Mouse (Mus musculus) liver, embryonic 14.5 days (tissue): ENCODE results near the gene Igsf6. TPM values are rescaled to one million over a fixed set of nuclear protein-coding genes. Genes with fewer than 3 reads are reported as not detected.

Source experiments
- ATAC-seq: fragments of 200-750 bp; cut with Nextera tagmentation; 2 replicates; pipeline ENCODE4 v1.8.0; 2017; ENCODE audit warnings: moderate number of reproducible peaks, mild to moderate bottlenecking, moderate library complexity; ENCODE audit not compliant: insufficient read depth
- DNase-seq, 3 experiments: peaks; one replicate each; pipeline ENCODE4 v3.0.0-alpha.2; 2012 to 2013; ENCODE audit warnings: low read depth in 3 of 3, low spot score in 3 of 3
- H3K27ac ChIP-seq: fragments of 300-500 bp; sonication (generic); 2 replicates; pipeline ENCODE4 v1.5.1; 2014; ENCODE audit warnings: moderate library complexity, mild to moderate bottlenecking, control low read depth, inconsistent platforms
- H3K27me3 ChIP-seq: fragments of 300-500 bp; sonication (generic); 2 replicates; pipeline ENCODE4 v1.6.1; 2014; ENCODE audit warnings: mild to moderate bottlenecking, low read length, moderate library complexity; ENCODE audit not compliant: control insufficient read depth, insufficient read depth
- H3K36me3 ChIP-seq: fragments of 300-500 bp; sonication (generic); replicated peaks from 2 replicates; pipeline ENCODE4 v1.6.1; 2014; ENCODE audit warnings: low read depth; ENCODE audit not compliant: control insufficient read depth, insufficient read depth
- H3K4me1 ChIP-seq, 2 experiments: fragments of 200-500 bp in 1 of 2; fragments of 300-500 bp in 1 of 2; sonication (generic) in 1 of 2; replicated peaks; 2 replicates each; pipeline ENCODE4 v1.6.1; 2012 to 2014; ENCODE audit warnings: antibody characterized with exemption in 1 of 2, inconsistent platforms in 1 of 2, low read length in 1 of 2; ENCODE audit not compliant: control insufficient read depth in 2 of 2, insufficient read depth in 2 of 2
- H3K4me2 ChIP-seq: fragments of 300-500 bp; sonication (generic); 2 replicates; pipeline ENCODE4 v1.6.1; 2014; ENCODE audit warnings: low read depth, mild to moderate bottlenecking, control low read depth, moderate library complexity
- H3K4me3 ChIP-seq, 2 experiments: fragments of 200-500 bp in 1 of 2; fragments of 300-500 bp in 1 of 2; sonication (generic) in 1 of 2; 2 replicates each; pipeline ENCODE4 v1.5.1; 2012 to 2014; ENCODE audit warnings: low read depth in 2 of 2, low read length in 2 of 2, mild to moderate bottlenecking in 2 of 2, control low read depth in 1 of 2, inconsistent platforms in 1 of 2, moderate library complexity in 1 of 2; ENCODE audit not compliant: insufficient read depth in 1 of 2
- H3K9ac ChIP-seq: fragments of 300-500 bp; sonication (generic); replicated peaks from 2 replicates; pipeline ENCODE4 v1.6.1; 2014; ENCODE audit warnings: mild to moderate bottlenecking, control low read depth, moderate library complexity
- H3K9me3 ChIP-seq: fragments of 300-500 bp; sonication (generic); 2 replicates; pipeline ENCODE4 v1.6.1; 2016; ENCODE audit warnings: low read length, mixed read lengths; ENCODE audit not compliant: control insufficient read depth
- CTCF ChIP-seq: IDR thresholded peaks from 2 replicates; pipeline ENCODE4 v1.5.1; 2016; ENCODE audit warnings: antibody characterized with exemption, low read depth, control low read depth
- EP300 ChIP-seq: IDR thresholded peaks from 2 replicates; pipeline ENCODE4 v1.6.1; 2016; ENCODE audit warnings: antibody characterized with exemption, low read depth
- WGBS: fragments of 180-500 bp; shearing (Covaris S2); extraction: QIAGEN DNeasy Blood & Tissue Kit; methylation state at CpG from one replicate; pipeline ENCODE4 v1.1.7; 2014; ENCODE audit not compliant: insufficient replicate concordance; 5-methylcytosine and 5-hydroxymethylcytosine counted together
- polyA plus RNA-seq, 2 experiments: library from polyadenylated mRNA; depleted of rRNA in 1 of 2; stranded (reverse) in 1 of 2; unstranded in 1 of 2; fragments of >200 nt; fragmentation: Nextera tagmentation in 1 of 2; extraction: Ambion mirVana in 1 of 2; gene quantifications; 2 replicates each; pipeline versions ENCODE4 v1.2.1 to v1.2.3; 2012 to 2014

Gene Igsf6
- polyA plus RNA-seq (2012; rRNA removed): 3.3 and 4.7 TPM in 2 replicates
- 5.8 and 7.2 TPM in 2 replicates for polyA plus RNA-seq (2014; fragmentation: Nextera tagmentation; extraction: Ambion mirVana)

DNA sequence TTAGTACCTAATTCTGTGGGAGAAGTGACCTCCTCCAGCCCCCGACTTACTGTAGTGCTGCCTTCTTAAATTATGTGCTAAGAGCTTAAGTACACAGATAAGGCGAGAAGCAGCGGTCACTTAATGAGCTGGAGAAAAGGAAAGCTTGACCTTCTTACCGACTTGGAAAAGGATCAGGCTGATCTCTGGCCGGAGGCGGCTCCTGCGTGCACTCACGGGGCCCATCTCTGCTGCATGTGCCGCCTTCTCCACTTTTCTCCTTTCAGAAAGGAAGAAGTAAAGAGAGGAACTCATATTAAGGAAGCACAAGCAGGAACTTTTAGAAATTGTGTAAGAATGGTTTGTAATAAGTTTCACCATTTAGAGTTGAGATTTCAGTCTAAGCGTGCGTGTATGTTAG is at the start of gene Igsf6:
TSS of gene Igsf6 (minus strand) at position 292 of the 400 bp plus-strand sequence.
- Histone ChIP-seq H3K4me3 (peak within 1 kb of the TSS; percentile 8 to 23; a peak in 3 of 4 replicates), H3K27me3 (no peaks in the 10 kb centered on the region), H3K4me2 (no peak within 1 kb of the TSS), H3K4me1 (no peaks in the 10 kb centered on the region), H3K9me3 (no peaks in the 10 kb centered on the region), H3K27ac (no peak within 1 kb of the TSS), H3K9ac (no peak within 1 kb of the TSS), H3K36me3 (peaks cover 5% of the 10 kb centered on the region; the same call in 1 of the 2 replicates)
- DNase-seq (no peak), ATAC-seq (no peak)
- WGBS: 57% methylated on average over 11 of the region's 11 CpGs
- no peak for TF ChIP-seq EP300

DNA sequence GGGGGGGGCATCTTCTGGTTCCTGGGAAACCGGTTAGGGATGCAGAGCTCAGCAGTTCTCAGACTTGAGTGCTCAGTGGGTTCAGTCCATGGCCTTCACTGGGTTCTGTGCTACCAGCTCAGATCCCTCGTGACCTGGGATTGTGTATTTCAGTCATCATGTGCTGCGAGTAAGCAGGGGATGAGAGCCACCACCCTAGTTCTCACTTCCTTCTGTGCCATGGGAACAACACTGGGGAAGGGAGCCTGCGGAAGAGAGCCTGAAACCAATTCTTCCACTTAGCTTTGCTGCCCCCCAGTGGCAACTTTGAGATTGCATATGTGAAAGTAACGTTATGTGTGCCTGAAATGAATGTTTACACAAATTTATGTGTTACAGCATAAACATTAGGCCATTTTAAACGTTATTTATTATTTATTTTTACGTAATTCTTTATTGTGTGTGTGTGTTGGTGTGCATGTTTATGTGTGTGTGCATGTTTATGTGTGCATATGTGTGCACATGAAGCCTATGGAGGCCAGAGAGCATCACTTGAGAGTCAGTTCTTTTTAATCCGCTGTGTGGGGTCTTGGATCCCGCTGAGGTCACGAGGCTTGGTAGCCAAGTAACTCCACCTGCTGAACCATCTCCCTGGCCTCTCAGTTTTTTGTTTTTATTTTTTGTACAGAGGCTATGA is 45.9 kb upstream of the Igsf6 start:
- TF ChIP-seq EP300 (no peak), CTCF (peak; percentile 88)
- H3K9ac ChIP-seq: no peak overlapping the region
- H3K4me1 ChIP-seq: no peaks in the 10 kb centered on the region
- 11% methylated on average over 10 of the region's 10 CpGs for WGBS
- H3K9me3 ChIP-seq: no peaks in the 10 kb centered on the region
- no peaks in the 10 kb centered on the region for H3K36me3 ChIP-seq
- H3K4me3 ChIP-seq: no peak overlapping the region
- no peaks in the 10 kb centered on the region for H3K27me3 ChIP-seq
- H3K4me2 ChIP-seq: no peak overlapping the region
- no peak overlapping the region for H3K27ac ChIP-seq
- DNase-seq (peak; percentile 38 to 47 (median 39)), ATAC-seq (no peak; the same call in 1 of the 2 replicates)

DNA sequence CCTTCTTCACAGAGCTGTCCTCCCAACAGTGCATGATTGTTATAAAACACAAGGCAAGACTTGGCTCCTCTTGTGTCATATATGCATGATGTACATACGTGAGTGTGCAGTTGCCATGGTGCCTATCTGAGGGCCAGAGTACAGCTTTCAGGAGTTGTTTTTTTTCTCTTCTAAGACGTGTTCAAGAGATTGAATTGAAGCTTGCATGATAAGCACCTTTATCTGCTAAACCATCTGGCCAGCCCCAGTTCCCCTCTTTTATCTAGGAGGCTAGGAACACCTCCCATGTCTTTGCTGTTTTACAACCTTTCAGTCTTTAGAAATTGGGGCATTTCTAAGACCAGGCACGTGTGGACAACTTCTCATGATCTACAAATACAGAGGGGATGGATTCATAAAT is 37.4 kb upstream of the Igsf6 start:
- TF ChIP-seq CTCF (no peak), EP300 (peak; percentile 51)
- Histone ChIP-seq H3K27me3 (no peaks in the 10 kb centered on the region), H3K4me2 (no peak overlapping the region), H3K4me3 (no peak overlapping the region), H3K27ac (no peak overlapping the region), H3K4me1 (peaks cover 0 to 7% of the 10 kb centered on the region in 2 experiments; a peak in 3 of 4 replicates), H3K9ac (no peak overlapping the region), H3K36me3 (no peaks in the 10 kb centered on the region), H3K9me3 (no peaks in the 10 kb centered on the region)
- peak in 2 of 3 experiments; percentile 14 to 28 for DNase-seq
- WGBS: 13% methylated on average over 3 of the region's 3 CpGs
- peak; percentile 71; the same call in 1 of the 2 replicates for ATAC-seq

DNA sequence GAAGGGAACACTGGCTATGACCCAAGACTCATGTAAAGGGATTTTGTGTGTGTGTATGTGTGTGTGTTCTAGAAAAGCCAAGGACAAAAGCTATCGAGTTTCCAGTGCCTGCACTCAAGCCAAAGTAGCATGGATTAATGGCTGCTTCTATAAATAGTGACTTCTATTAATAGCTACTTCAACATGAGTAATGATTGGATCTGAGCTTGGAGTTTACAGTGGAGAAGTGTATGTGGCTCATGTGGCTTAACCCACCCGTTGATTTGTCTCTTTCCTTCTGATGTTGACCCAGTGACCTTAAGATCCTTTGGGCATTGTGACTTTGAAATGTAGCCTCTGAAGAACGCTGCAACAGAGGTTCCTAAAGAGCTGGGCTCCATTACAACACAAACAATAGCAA is 36.9 kb upstream of the Igsf6 start:
- no peak for TF ChIP-seq EP300
- TF ChIP-seq CTCF: no peak
- Histone ChIP-seq H3K9ac (no peak overlapping the region), H3K4me3 (no peak overlapping the region), H3K27ac (no peak overlapping the region), H3K4me1 (peaks cover 0 to 7% of the 10 kb centered on the region in 2 experiments; a peak in 3 of 4 replicates), H3K36me3 (no peaks in the 10 kb centered on the region), H3K4me2 (no peak overlapping the region), H3K27me3 (no peaks in the 10 kb centered on the region), H3K9me3 (no peaks in the 10 kb centered on the region)
- 22% methylated on average over 3 of the region's 3 CpGs for WGBS
- DNase-seq (no peak), ATAC-seq (no peak)

DNA sequence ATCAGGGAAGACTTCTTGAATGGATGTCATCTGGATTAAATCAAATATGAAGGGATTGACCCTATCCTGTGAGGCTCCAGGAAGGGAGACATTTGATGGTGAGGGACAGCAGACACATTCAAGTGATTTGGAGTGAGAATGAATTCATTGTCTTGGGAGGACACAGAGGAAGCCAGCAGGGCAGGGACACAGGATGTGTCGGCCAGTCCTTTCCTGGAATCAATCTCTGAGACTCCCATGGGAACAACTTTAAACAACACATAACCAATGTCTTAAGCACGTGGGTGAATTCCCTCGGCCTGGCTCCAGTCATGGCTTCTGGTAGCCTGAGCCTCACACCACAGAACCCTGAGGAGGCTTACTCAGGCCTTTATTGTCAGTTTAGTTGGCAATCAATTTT is 33.5 kb upstream of the Igsf6 start:
- DNase-seq (no peak), ATAC-seq (no peak)
- 51% methylated on average over 3 of the region's 3 CpGs for WGBS
- no peaks in the 10 kb centered on the region for H3K27me3 ChIP-seq
- TF ChIP-seq CTCF (no peak), EP300 (no peak)
- peaks cover 0 to 7% of the 10 kb centered on the region in 2 experiments; a peak in 3 of 4 replicates for H3K4me1 ChIP-seq
- H3K4me2 ChIP-seq: no peak overlapping the region
- H3K36me3 ChIP-seq: no peaks in the 10 kb centered on the region
- no peak overlapping the region for H3K27ac ChIP-seq
- H3K4me3 ChIP-seq: no peak overlapping the region
- H3K9me3 ChIP-seq: no peaks in the 10 kb centered on the region
- no peak overlapping the region for H3K9ac ChIP-seq
